Mouse (Mus musculus) cerebellum, adult 2 months (tissue): ENCODE measurements at regions not wholly inside any gene's neighbourhood (a gene's known extent, or its start where the extent isn't known, plus 50 kb on each side); places are given as distances from the start of the nearest gene placed in this dataset.

ENCODE experiments used
- CTCF ChIP-seq: fragments of 200-500 bp; IDR thresholded peaks from 2 replicates; pipeline ENCODE4 v1.5.1; 2011; ENCODE audit warnings: low read depth, mild to moderate bottlenecking, control low read depth, low read length, moderate library complexity, borderline replicate concordance; ENCODE audit not compliant: insufficient read depth
- POLR2A ChIP-seq: fragments of 200-500 bp; IDR thresholded peaks from 2 replicates; pipeline ENCODE4 v1.6.1; 2011; ENCODE audit warnings: low read length, control low read depth, borderline replicate concordance; ENCODE audit not compliant: insufficient read depth

GRCm38 (mm10) chr3:38561186-38561585, 76.5 kb upstream of the Ankrd50 start:
- TF ChIP-seq POLR2A (no peak), CTCF (no peak)
